8 mouse cellular contexts compared by ENCODE assay signal in the genomic region with DNA sequence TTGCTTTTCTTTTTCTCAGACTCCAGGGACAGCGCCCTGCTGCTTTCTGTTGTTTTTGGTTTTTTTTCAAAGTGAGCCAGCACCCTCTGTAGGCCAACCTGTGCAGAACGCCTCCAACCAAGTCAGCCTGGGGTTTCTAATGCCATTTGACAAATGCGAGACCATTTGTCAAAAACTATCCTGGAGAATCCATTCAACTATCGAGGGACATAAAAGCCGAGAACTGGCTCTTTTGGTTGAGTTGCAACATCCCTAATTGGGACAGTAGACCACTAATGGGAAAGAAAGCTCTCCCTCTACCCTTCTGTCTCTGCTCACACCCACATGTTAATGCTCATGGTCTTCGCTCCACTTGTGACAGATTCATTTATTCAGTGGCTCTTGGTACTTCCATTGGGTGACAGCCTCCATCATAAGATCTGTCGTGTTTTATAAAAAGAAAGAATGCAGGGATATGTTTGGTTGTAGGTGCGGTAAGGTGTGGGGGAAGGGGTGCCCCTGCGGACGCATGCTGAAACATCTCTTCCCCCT. TPM values are rescaled to one million over a fixed set of nuclear protein-coding genes. Genes with fewer than 3 reads are reported as not detected.
DNase-seq lines count a peak whose midpoint lies in the region; ATAC-seq lines count a peak whose summit lies in the region.

No protein-coding gene starts in this region.

- ATAC-seq in forebrain, embryonic 13.5 days = peak; percentile 86
- ATAC-seq in liver, embryonic 15.5 days (ENCODE audit: insufficient read depth) = no peak

- H3K9ac ChIP-seq in forebrain, embryonic 13.5 days = no peak overlapping the region
- H3K9ac ChIP-seq in liver, embryonic 15.5 days = no peak overlapping the region

- H3K4me3 ChIP-seq in forebrain, embryonic 13.5 days = peak overlapping the region; percentile 33
- no peak overlapping the region for H3K4me3 ChIP-seq in liver, embryonic 15.5 days (replicated peaks)

- no peak overlapping the region for H3K27ac ChIP-seq in forebrain, embryonic 13.5 days
- no peak overlapping the region for H3K27ac ChIP-seq in liver, embryonic 15.5 days (replicated peaks)

- peak overlapping the region; percentile 58 for H3K4me2 ChIP-seq in forebrain, embryonic 13.5 days
- H3K4me2 ChIP-seq in liver, embryonic 15.5 days = peak overlapping the region; percentile 51

- no peaks in the 10 kb centered on the region for H3K27me3 ChIP-seq in forebrain, embryonic 13.5 days
- H3K27me3 ChIP-seq in liver, embryonic 15.5 days = no peaks in the 10 kb centered on the region; the same call in 1 of the 2 replicates

- H3K36me3 ChIP-seq in forebrain, embryonic 13.5 days (ENCODE audit: poor library complexity, severe bottlenecking) = no peaks in the 10 kb centered on the region
- H3K36me3 ChIP-seq in liver, embryonic 15.5 days (replicated peaks) = no peaks in the 10 kb centered on the region

- 44% methylated on average over 10 of the region's 10 CpGs for WGBS in forebrain, embryonic 13.5 days
- WGBS in large intestine, adult 2 months = 41% methylated on average over 10 of the region's 10 CpGs
- WGBS in liver, embryonic 15.5 days (ENCODE audit: insufficient replicate concordance) = 36% methylated on average over 10 of the region's 10 CpGs

- no peaks in the 10 kb centered on the region for H3K9me3 ChIP-seq in forebrain, embryonic 13.5 days (replicated peaks)
- H3K9me3 ChIP-seq in liver, embryonic 15.5 days (replicated peaks) = no peaks in the 10 kb centered on the region

- intact Hi-C loops in heart, postnatal 14 days (cut with DNase I) = loop anchor here (1.0 to 10.0 kb wide), 4 partner anchors 345 to 900 kb away; a partner anchor contains a TSS

- H3K4me1 ChIP-seq in forebrain, embryonic 13.5 days = peaks cover 7% of the 10 kb centered on the region
- H3K4me1 ChIP-seq in liver, embryonic 15.5 days (replicated peaks) = no peaks in the 10 kb centered on the region

- peak; percentile 81 for DNase-seq in ES-CJ7 (ENCODE audit: low read depth, low spot score)
- DNase-seq in c-Kit-positive CD71-positive TER-119-negative erythroid progenitor cells, embryonic 14.5 days (ENCODE audit: low read depth) = peak; percentile 19
- peak; percentile 53 to 71 for DNase-seq in heart, postnatal 14 days
- DNase-seq in large intestine, adult 2 months (ENCODE audit: low read depth, low spot score) = peak; percentile 36
- peak; percentile 53 for DNase-seq in neural tube, embryonic 10.5 days (ENCODE audit: extremely low spot score, low spot score)
- DNase-seq in telencephalon, adult 2 months (ENCODE audit: low read depth, low spot score) = peak; percentile 69

RNA-seq across cellular contexts. Expression of a gene that starts 45.5 kb away (rescaled TPM):
- polyA plus RNA-seq in forebrain, embryonic 13.5 days (2015; fragmentation: Nextera tagmentation; extraction: Ambion mirVana) = 17.0 and 17.5 TPM in 2 replicates
- total RNA-seq in heart, postnatal 14 days (2021) = 10 to 100 TPM; 31.7 TPM
- polyA plus RNA-seq in large intestine, adult 2 months (2012; rRNA removed) = 2.3 and 4.2 TPM in 2 replicates
- polyA plus RNA-seq in liver, embryonic 15.5 days (2015; fragmentation: Nextera tagmentation; extraction: Ambion mirVana) = 7.7 and 7.9 TPM in 2 replicates

RNA-seq across cellular contexts. Expression of a gene that starts 52.2 kb away (rescaled TPM):
- polyA plus RNA-seq in forebrain, embryonic 13.5 days (2015; fragmentation: Nextera tagmentation; extraction: Ambion mirVana) = not detected in 2 replicates
- total RNA-seq in heart, postnatal 14 days (2021) = 1 to 10 TPM; 2.0 to 3.1 TPM
- polyA plus RNA-seq in large intestine, adult 2 months (2012; rRNA removed) = not detected in 2 replicates
- 0.12 and 0.13 TPM in 2 replicates for polyA plus RNA-seq in liver, embryonic 15.5 days (2015; fragmentation: Nextera tagmentation; extraction: Ambion mirVana)

Comparison
In these comparisons a context has a peak if more than half of its experiments do, and no peak if none do; other contexts are left out.
1. DNase-seq: peak in every context shown above with its lines; median percentile 81 in ES-CJ7; 69 in telencephalon, adult 2 months; 62 in heart, postnatal 14 days; 53 in neural tube, embryonic 10.5 days; 36 in large intestine, adult 2 months; 19 in c-Kit-positive CD71-positive TER-119-negative erythroid progenitor cells, embryonic 14.5 days.